ENCODE assay signal across 10 mouse cellular contexts in the genomic region with DNA sequence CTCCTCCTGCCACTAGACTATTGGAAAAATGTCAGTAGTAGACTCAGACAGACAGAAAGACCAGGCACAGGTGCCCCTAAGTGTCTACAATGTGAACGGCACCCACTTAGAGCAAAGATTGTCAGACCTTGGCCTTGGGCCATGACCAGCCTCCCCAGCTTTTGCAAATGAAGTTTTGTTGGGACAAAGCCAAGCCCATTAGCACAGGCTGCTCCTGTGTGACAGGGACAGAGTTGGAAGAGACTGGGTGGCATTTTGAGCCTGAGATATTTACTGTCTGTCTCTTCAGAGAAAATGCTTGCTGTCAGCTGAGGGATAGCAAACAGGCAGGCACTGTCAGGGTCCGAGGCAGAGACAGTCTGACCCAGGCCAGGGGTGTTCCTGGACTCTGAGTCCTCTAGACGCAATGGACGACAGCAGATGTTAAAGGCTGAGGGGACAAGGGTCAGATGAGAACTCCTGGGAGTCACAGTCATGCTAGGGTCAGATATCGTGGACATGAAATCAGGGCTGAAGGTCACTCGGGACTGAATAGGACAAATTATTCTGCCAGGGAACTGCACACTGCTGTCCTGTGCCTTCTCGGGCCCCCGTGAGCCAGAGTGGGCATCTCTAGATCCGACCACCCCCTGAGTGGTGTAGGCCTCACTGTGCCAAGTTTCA. TPM values are rescaled to one million over a fixed set of nuclear protein-coding genes. Genes with fewer than 3 reads are reported as not detected.
DNase-seq lines count a peak whose midpoint lies in the region; ATAC-seq and TF ChIP-seq lines count a peak whose summit lies in the region.
"Had no signal": no experiment of that assay in that cellular context is flagged by ENCODE, and none has a peak within 500 bp of the region (broad histone marks: within the 10 kb centered on the region; RNA-seq: fewer than 3 reads in every experiment).

No protein-coding gene starts in this region.

- H3K9me3 ChIP-seq in forebrain, embryonic 15.5 days, result no peaks in the 10 kb centered on the region
- no peaks in the 10 kb centered on the region for H3K9me3 ChIP-seq in forebrain, embryonic 10.5 days
- no peaks in the 10 kb centered on the region for H3K9me3 ChIP-seq in liver, embryonic 16.5 days (replicated peaks; ENCODE audit: control insufficient read depth, low read length)
- H3K9me3 ChIP-seq in liver, embryonic 11.5 days (ENCODE audit: control insufficient read depth, low read length), result no peaks in the 10 kb centered on the region
- H3K9me3 ChIP-seq: limb, embryonic 12.5 days had no signal

- DNase-seq in forebrain, embryonic 10.5 days (ENCODE audit: extremely low spot score, low spot score), result no peak
- DNase-seq in liver, embryonic 11.5 days (ENCODE audit: low spot score), result no peak
- DNase-seq in thymus, postnatal 14 days, result no peak

- H3K9ac ChIP-seq in forebrain, embryonic 15.5 days (replicated peaks), result no peak overlapping the region
- no peak overlapping the region for H3K9ac ChIP-seq in liver, embryonic 16.5 days (ENCODE audit: low read depth, low read length)
- H3K9ac ChIP-seq in liver, embryonic 11.5 days (ENCODE audit: low read depth, low read length), result no peak overlapping the region
- H3K9ac ChIP-seq: limb, embryonic 12.5 days had no signal

- H3K4me2 ChIP-seq in forebrain, embryonic 15.5 days (replicated peaks), result no peak overlapping the region
- no peak overlapping the region for H3K4me2 ChIP-seq in liver, embryonic 16.5 days (ENCODE audit: low read depth, low read length)
- H3K4me2 ChIP-seq in liver, embryonic 11.5 days, result no peak overlapping the region
- H3K4me2 ChIP-seq in myocyte (ENCODE audit: low read depth), result peak overlapping the region; percentile 62
- H3K4me2 ChIP-seq: limb, embryonic 12.5 days had no signal

- H3K27ac ChIP-seq in forebrain, embryonic 15.5 days (replicated peaks), result no peak overlapping the region
- no peak overlapping the region for H3K27ac ChIP-seq in forebrain, embryonic 10.5 days
- H3K27ac ChIP-seq in liver, embryonic 16.5 days (ENCODE audit: low read length), result no peak overlapping the region
- H3K27ac ChIP-seq in liver, embryonic 11.5 days (ENCODE audit: low read depth, low read length), result no peak overlapping the region
- peak overlapping the region; percentile 99 for H3K27ac ChIP-seq in brown adipose tissue, adult 24 weeks (replicated peaks; ENCODE audit: low read depth, low read length)
- H3K27ac ChIP-seq: limb, embryonic 12.5 days had no signal

- H3ac ChIP-seq in myocyte (ENCODE audit: control insufficient read depth, insufficient read length), result no peak overlapping the region

- peak; percentile 57; the same call in 1 of the 2 replicates for ATAC-seq in forebrain, embryonic 15.5 days (replicated peaks)
- ATAC-seq in liver, embryonic 16.5 days (ENCODE audit: low read depth), result peak; percentile 53
- ATAC-seq in liver, embryonic 11.5 days (replicated peaks; ENCODE audit: low FRiP score), result no peak
- no peak for ATAC-seq in frontal cortex, adult (ENCODE audit: low TSS enrichment)
- ATAC-seq: activated CD4-positive, CD25-positive, alpha-beta regulatory T cell, adult 4 months had no signal

- H3K4me1 ChIP-seq in forebrain, embryonic 15.5 days, result peaks cover 9% of the 10 kb centered on the region
- H3K4me1 ChIP-seq in forebrain, embryonic 10.5 days, result peaks cover 6% of the 10 kb centered on the region
- H3K4me1 ChIP-seq in liver, embryonic 16.5 days (ENCODE audit: control insufficient read depth, low read depth, low read length), result peaks cover 6% of the 10 kb centered on the region; the same call in 1 of the 2 replicates
- no peaks in the 10 kb centered on the region for H3K4me1 ChIP-seq in liver, embryonic 11.5 days (replicated peaks; ENCODE audit: control insufficient read depth, insufficient read depth, low read length)
- peaks cover 9% of the 10 kb centered on the region for H3K4me1 ChIP-seq in brown adipose tissue, adult 24 weeks (ENCODE audit: control insufficient read depth, insufficient read depth, insufficient read length, low read length)
- H3K4me1 ChIP-seq: limb, embryonic 12.5 days had no signal

- H3K36me3 ChIP-seq in forebrain, embryonic 15.5 days, result no peaks in the 10 kb centered on the region
- no peaks in the 10 kb centered on the region for H3K36me3 ChIP-seq in forebrain, embryonic 10.5 days (replicated peaks)
- no peaks in the 10 kb centered on the region for H3K36me3 ChIP-seq in liver, embryonic 16.5 days (ENCODE audit: control insufficient read depth, insufficient read depth)
- H3K36me3 ChIP-seq in liver, embryonic 11.5 days (ENCODE audit: control insufficient read depth, insufficient read depth, low read length), result no peaks in the 10 kb centered on the region
- no peaks in the 10 kb centered on the region for H3K36me3 ChIP-seq in myocyte (ENCODE audit: control insufficient read depth, insufficient read depth)
- H3K36me3 ChIP-seq: limb, embryonic 12.5 days had no signal

- H3K4me3 ChIP-seq in forebrain, embryonic 15.5 days, result no peak overlapping the region
- no peak overlapping the region for H3K4me3 ChIP-seq in forebrain, embryonic 10.5 days
- no peak overlapping the region for H3K4me3 ChIP-seq in liver, embryonic 16.5 days (ENCODE audit: low read depth, low read length)
- no peak overlapping the region for H3K4me3 ChIP-seq in liver, embryonic 11.5 days (ENCODE audit: low read depth, low read length)
- H3K4me3 ChIP-seq in brown adipose tissue, adult 24 weeks (ENCODE audit: insufficient read depth, low read depth, low read length), result 0 out of 2 replicates have a peak overlapping the region, but pooled peaks have one; percentile 26
- H3K4me3 ChIP-seq in myocyte, result no peak overlapping the region
- H3K4me3 ChIP-seq: limb, embryonic 12.5 days had no signal

- no peak for TF ChIP-seq POLR2A in myocyte (IDR thresholded peaks at IDR 0.05; ENCODE audit: insufficient read length, low read depth)

- no peaks in the 10 kb centered on the region for H3K27me3 ChIP-seq in forebrain, embryonic 15.5 days
- no peaks in the 10 kb centered on the region for H3K27me3 ChIP-seq in forebrain, embryonic 10.5 days (ENCODE audit: poor library complexity, severe bottlenecking)
- H3K27me3 ChIP-seq in liver, embryonic 16.5 days (ENCODE audit: control insufficient read depth, insufficient read depth, low read depth, low read length), result no peaks in the 10 kb centered on the region
- H3K27me3 ChIP-seq in liver, embryonic 11.5 days (replicated peaks; ENCODE audit: control insufficient read depth, insufficient read depth, low read length), result no peaks in the 10 kb centered on the region
- H3K27me3 ChIP-seq in myocyte (ENCODE audit: control insufficient read depth, insufficient read depth, insufficient read length), result no peaks in the 10 kb centered on the region
- H3K27me3 ChIP-seq: limb, embryonic 12.5 days had no signal

- no peaks in the 10 kb centered on the region for H3K79me2 ChIP-seq in myocyte (ENCODE audit: control insufficient read depth, insufficient read depth)

- WGBS in forebrain, embryonic 15.5 days, result 61% methylated on average over 9 of the region's 9 CpGs
- 82% methylated on average over 9 of the region's 9 CpGs for WGBS in forebrain, embryonic 10.5 days
- WGBS in liver, embryonic 16.5 days (ENCODE audit: insufficient replicate concordance), result 48% methylated on average over 9 of the region's 9 CpGs
- 70% methylated on average over 9 of the region's 9 CpGs for WGBS in liver, embryonic 11.5 days

TF ChIP-seq in myocyte, 11 proteins besides CTCF, POLR2A, EP300 and RAD21:
- peak in 1 of 3 experiments; percentile 37 for TF ChIP-seq MYOD1 (IDR thresholded peaks at IDR 0.05; ENCODE audit: control insufficient read depth in 1 of 3, insufficient read length in 2 of 3, low read depth in 2 of 3)
- no peak for TF ChIP-seq MAX (IDR thresholded peaks at IDR 0.05; ENCODE audit: low read depth)

RNA-seq across cellular contexts. Expression of gene Sctr, which starts 30.5 kb away (rescaled TPM):
- polyA plus RNA-seq in forebrain, embryonic 15.5 days (2015; fragmentation: Nextera tagmentation; extraction: Ambion mirVana), result 0.43 and 0.52 TPM in 2 replicates
- polyA plus RNA-seq in forebrain, embryonic 10.5 days (2016; fragmentation: Nextera tagmentation; extraction: Ambion mirVana), result 0.16 and 0.17 TPM in 2 replicates
- polyA plus RNA-seq in liver, embryonic 16.5 days (2015; fragmentation: Nextera tagmentation; extraction: Ambion mirVana), result 0.05 TPM in 1 of 2 replicates, not detected in the other
- not detected in 2 replicates for polyA plus RNA-seq in liver, embryonic 11.5 days (2014; fragmentation: Nextera tagmentation; extraction: Ambion mirVana)
- 8.3 and 15.5 TPM in 2 replicates for polyA plus RNA-seq in brown adipose tissue, adult 24 weeks (2012; ENCODE audit: insufficient read depth, insufficient read length, missing spikeins)
- 1.9 TPM for polyA plus RNA-seq in myocyte (2012; fragmentation: generic; extraction: Trizol)
- polyA plus RNA-seq: limb, embryonic 12.5 days had no signal

RNA-seq across cellular contexts. Expression of gene Tmem37, which starts 36.7 kb away (rescaled TPM):
- 4.5 and 5.8 TPM in 2 replicates for polyA plus RNA-seq in forebrain, embryonic 15.5 days (2015; fragmentation: Nextera tagmentation; extraction: Ambion mirVana)
- 6.7 TPM in 2 replicates for polyA plus RNA-seq in forebrain, embryonic 10.5 days (2016; fragmentation: Nextera tagmentation; extraction: Ambion mirVana)
- 89.2 and 94.7 TPM in 2 replicates for polyA plus RNA-seq in liver, embryonic 16.5 days (2015; fragmentation: Nextera tagmentation; extraction: Ambion mirVana)
- 39.7 and 40.7 TPM in 2 replicates for polyA plus RNA-seq in liver, embryonic 11.5 days (2014; fragmentation: Nextera tagmentation; extraction: Ambion mirVana)
- polyA plus RNA-seq in brown adipose tissue, adult 24 weeks (2012; ENCODE audit: insufficient read depth, insufficient read length, missing spikeins), result 53.3 and 66.7 TPM in 2 replicates
- 80.4 TPM for polyA plus RNA-seq in myocyte (2012; fragmentation: generic; extraction: Trizol)

RNA-seq across cellular contexts. Expression of gene Cfap221, which starts 40.1 kb away (rescaled TPM):
- polyA plus RNA-seq in forebrain, embryonic 15.5 days (2015; fragmentation: Nextera tagmentation; extraction: Ambion mirVana), result 0.11 and 0.55 TPM in 2 replicates
- 0.16 TPM in 1 of 2 replicates, not detected in the other for polyA plus RNA-seq in forebrain, embryonic 10.5 days (2016; fragmentation: Nextera tagmentation; extraction: Ambion mirVana)
- 0.06 TPM in 1 of 2 replicates, not detected in the other for polyA plus RNA-seq in liver, embryonic 16.5 days (2015; fragmentation: Nextera tagmentation; extraction: Ambion mirVana)
- polyA plus RNA-seq in liver, embryonic 11.5 days (2014; fragmentation: Nextera tagmentation; extraction: Ambion mirVana), result 0.29 TPM in 1 of 2 replicates, not detected in the other
- polyA plus RNA-seq in brown adipose tissue, adult 24 weeks (2012; ENCODE audit: insufficient read depth, insufficient read length, missing spikeins), result 2.8 TPM in 1 of 2 replicates, not detected in the other
- polyA plus RNA-seq in myocyte (2012; fragmentation: generic; extraction: Trizol), result not detected
- polyA plus RNA-seq: activated CD4-positive, CD25-positive, alpha-beta regulatory T cell, adult 4 months had no signal

Comparison
In these comparisons a context has a peak if more than half of its experiments do, and no peak if none do; other contexts are left out.
1. ATAC-seq: peak in forebrain, embryonic 15.5 days (single experiment) and liver, embryonic 16.5 days (single experiment); none in liver, embryonic 11.5 days (single experiment) and frontal cortex, adult (single experiment).